Mouse (Mus musculus) liver, adult 2 months (tissue): ENCODE results near the gene Shisal1.

ENCODE experiments used
- CTCF ChIP-seq: fragments of 200-500 bp; IDR thresholded peaks from 2 replicates; pipeline ENCODE4 v1.5.1; 2011; ENCODE audit warnings: low read depth, low read length, control low read depth
- POLR2A ChIP-seq: fragments of 200-500 bp; IDR thresholded peaks from 2 replicates; pipeline ENCODE4 v1.6.1; 2011; ENCODE audit warnings: low read length, control low read depth; ENCODE audit not compliant: insufficient read depth; ENCODE audit errors: extremely low read depth

GRCm38 (mm10) chr15:84481259-84481877 lies 34.5 kb upstream of the Shisal1 start:
- no peak for TF ChIP-seq POLR2A
- TF ChIP-seq CTCF = no peak
